Mouse (Mus musculus): ENCODE results near the gene St7.

St7 gene

GRCm38 (mm10) chr6:17828382-17828781 is 135.6 kb downstream of the St7 start:
- no peak for DNase-seq

- DNase-seq: no peak
These were observed 137.2 kb downstream of the St7 start for GRCm38 (mm10) chr6:17829981-17830380.

- DNase-seq: peak; percentile 67
These were observed 141.8 kb downstream of the St7 start for GRCm38 (mm10) chr6:17834493-17834892.

DNA sequence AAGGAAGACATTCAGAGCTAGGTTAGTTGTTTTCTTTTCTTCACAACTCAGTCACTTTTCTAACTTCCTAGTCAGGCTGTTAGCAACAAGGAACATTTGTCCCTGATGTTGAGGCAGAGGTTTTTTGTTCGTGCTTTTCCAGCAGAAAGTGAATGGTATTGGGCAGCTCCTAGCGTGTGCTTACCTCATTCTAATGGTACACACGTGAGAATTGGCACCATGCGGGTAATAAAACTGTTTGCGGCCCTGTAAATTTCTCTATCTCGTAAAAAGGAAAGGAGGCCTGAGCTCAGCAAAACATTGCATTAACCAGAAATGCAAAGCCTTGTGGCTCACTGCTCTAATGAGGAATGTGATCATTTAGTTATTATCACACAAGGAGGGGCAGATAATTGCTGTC is 143.0 kb downstream of the St7 start:
- DNase-seq: no peak

- no peak for DNase-seq
These were observed 144.9 kb downstream of the St7 start for GRCm38 (mm10) chr6:17837676-17838075.

DNA sequence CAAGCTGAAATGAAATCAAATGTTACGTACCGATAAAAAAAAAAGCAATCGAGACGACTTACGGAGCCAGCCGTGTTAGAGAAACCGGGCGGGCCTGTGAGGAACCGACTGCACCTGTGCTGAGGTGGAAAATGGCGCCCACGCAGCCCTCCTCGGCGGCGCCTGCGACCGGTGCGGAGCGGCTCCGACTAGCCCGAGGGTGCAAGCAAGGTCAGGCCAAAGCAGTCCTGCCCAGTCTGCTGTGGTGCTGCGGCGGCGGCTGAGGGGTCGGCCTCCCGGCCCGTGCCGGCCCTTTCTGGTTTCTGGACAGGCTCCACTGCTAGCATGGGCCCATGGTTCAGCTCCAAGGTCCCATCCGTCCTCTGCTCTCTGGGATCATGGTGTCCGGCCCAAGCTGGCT is 147.7 kb downstream of the St7 start:
- no peak for DNase-seq

GRCm38 (mm10) chr6:17842759-17843158 is 150.0 kb downstream of the St7 start:
- peak; percentile 44 for DNase-seq

DNA sequence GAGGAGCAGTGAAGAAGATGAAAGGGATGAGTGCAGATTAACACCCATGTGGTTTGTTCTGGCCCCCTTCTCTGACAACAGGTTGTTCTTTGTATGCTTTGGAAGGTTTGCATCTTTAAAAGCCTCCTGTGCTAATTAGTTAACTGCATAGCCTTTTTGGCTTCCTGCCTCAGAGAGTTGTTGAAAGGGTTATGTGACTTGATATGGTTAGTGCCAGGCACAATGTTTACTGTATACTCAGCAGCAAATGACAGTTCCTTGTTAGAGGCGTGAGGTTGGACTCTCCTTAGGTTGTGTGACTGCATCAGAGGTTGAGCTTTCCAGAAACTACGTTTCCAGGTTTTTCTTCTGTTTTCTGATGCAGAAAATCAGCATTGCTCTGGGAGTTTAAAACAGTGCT is 158.6 kb downstream of the St7 start:
- no peak for DNase-seq

DNA sequence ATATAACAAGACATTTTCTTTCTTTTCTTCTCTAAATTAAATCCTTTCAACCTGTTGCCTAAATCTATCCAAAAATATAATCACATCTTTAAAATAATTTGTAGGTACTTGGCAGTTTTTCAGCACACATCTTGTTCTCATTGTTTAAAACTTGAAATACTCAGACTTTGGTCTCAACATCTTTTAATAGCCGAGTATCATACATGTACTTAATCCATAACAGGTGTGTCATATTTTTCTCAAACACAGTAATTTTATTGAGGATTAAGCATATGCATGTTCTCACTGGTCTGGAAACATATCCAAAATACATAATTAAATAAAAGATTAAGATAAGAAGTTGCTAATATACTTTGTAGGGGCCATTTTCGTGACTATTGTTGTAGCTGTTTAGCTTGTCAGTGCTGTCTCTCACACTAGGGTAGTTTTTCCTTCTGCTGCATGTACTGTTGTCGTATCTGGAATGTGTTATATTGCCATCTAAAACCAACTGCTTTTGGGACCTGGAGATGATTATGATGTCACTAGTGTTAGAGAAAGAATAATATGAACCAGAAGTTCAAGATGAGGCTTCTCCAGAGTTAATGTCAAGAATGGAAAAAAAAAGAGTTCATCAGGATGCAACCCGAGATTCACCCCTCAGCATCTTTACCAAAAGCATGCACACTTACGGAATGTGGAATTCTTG is 161.0 kb downstream of the St7 start:
- no peak for DNase-seq

DNA sequence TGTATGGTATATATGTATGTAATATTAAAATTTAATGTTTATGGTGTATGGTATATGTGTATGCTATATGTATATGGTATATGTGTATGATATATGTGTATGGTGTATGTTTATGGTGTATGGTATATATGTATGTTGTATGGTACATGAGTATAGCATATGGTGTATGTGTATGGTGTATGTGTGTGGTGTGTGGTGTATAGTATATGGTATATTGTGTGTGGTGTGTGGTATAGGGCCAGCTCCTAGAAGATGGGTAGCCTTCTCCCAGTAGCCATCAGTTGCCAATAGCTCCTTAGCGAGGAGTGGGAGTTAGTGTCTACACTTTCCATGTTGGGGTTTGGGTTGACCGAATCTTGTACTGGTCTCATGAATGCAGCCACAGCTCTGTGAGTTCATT is 162.9 kb downstream of the St7 start:
- DNase-seq: no peak

DNA sequence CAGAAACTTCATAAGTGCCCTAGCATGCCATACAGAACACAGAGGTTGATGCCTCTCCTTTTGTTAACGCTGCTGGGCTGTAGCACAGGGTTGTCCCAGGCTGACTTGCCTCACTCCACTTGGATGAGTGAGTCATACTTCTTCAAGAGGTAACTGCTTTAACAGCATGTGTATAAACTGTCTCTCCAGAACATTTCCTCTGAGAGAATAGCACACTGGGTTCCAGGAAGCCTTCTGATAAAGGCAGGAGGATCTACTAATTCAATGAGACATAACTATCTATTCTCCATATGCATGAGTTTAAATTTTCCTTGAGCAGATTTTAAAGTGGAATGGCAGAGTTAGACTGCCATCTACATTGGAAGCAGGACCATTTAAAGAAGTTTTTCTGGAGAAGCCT is 166.8 kb downstream of the St7 start:
- DNase-seq: no peak

DNA sequence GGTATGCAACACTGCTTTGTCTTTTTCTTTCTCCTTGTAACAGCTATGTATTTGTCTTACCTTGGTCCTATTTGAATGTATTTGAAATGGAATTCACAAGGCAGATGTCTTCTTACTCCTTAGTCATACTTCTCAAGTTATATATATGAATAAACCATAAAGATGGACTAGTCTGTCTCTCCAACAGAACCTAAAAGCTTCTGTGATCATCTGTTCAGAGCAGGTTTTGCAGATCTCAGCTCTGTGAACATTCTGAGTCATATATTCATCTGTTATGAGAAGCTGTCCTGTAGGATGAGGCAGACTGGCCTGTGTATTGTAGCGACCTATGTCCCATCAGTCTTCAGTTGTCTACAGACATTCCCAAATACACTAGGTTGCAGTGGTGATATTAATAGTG is 167.7 kb downstream of the St7 start:
- DNase-seq: no peak

DNA sequence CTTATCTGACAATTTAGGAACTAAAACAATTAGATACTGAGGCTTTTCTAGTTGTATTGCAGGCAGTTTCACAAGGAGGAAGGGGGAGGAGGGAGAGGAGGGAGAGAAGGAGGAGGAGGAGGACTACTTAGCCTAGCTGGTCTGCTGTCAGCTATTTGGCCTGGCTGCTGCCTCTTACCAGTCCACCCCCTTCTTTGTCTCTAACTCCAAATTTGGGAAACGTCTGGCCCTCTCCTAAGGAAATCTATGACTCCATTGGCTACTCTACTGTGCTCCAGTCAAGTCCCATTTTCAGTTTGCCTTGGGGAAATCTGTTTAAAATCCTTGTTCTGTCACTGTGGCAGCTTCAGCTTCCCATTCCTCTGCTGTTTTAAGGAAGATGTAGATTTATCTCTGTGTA is 175.1 kb downstream of the St7 start:
- no peak for DNase-seq

- no peak for DNase-seq
These were observed 179.2 kb downstream of the St7 start for GRCm38 (mm10) chr6:17871831-17872372.

- no peak for DNase-seq
These were observed 182.9 kb downstream of the St7 start for GRCm38 (mm10) chr6:17875606-17876005.

DNA sequence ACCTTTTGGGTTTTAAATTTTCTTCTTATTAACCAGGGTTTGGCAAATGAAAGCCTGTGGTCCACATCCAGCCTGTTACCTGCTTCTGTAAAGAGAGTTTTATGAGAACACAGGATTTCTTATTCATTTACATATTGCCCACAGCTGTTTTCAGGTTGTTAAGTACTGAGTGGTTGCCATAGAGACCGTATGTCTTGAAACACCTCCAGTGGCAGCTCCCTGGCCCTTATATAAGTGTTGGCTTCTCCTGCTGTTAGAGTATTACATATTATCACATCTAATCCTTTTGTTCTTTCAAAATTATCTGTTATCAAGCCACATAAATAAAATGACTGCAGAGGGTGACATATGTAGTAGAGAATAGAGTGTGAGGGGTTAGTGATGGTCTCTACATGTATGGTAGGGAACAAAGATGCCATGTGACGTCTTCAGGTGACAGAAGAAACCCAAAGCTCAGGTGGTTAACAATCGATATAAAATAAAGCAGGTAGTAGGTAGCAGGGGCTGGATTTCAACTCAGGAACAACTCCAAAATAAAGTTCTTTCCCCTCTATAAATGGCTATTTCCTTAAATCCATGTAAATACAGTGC is 183.4 kb downstream of the St7 start:
- DNase-seq: no peak

DNA sequence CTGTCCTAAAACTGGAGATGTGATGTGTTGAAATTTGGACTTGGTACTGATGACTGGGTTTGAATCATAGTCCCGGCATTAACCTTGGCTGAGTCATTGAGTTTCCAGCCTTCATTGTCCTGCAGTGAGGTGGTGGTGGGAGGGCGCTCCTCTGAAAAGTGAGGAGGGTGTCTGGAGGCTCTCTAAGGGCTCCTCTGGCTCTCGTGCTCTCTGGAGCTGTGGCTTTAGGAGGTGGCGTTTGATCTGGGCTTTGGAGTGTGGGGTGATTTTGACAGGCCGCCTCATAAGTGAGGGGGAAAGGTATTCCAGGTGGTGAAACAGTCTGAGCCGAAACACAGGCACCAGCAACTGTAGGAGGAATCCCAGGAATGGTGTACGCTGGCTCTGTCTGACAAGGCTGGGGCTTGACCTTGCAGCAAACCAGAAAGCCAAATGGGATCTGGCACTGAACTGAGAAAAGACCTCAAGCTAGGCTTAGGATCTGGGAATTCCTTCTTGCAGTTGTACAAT is 184.0 kb downstream of the St7 start:
- DNase-seq: no peak

GRCm38 (mm10) chr6:17882943-17883342 is 190.2 kb downstream of the St7 start:
- no peak for DNase-seq

DNA sequence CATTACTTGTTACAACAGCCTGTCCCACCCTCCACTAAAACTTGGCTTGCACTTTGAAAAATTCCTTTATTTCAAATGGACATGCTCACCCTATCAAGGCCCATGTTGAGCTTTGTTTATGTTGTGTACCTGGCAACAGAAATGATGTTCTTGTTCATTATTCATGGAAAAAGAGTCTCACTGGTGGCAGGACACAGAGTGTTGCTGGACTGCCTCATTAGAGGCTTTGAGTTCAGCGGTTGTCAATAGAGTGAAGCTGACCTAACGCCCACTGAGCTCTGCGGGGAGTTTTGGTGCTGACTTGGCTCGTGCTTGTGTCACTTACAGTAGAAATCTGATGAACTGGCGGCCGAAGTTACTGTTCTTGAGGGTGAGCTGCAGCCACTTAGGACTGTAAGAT is 195.0 kb downstream of the St7 start:
- no peak for DNase-seq

DNA sequence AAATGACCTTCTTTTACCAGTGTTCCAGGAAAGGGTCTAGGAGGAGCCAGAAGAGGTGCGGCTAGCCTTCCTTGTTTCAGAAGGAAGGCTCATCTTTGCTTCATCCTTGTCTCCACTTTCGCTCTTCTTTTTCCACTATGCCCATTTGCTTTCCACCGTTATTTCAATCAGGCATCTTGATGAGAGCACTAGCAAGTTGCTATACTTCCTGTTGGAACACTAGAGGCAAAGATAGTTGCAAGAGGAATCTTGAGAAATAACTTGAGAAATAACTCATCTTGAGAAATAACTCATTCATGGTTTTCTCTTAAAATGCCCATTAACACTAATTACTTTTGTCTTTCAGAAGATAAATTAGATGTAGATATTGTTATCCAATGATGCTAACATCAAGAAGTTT is 202.8 kb downstream of the St7 start:
- no peak for DNase-seq

DNA sequence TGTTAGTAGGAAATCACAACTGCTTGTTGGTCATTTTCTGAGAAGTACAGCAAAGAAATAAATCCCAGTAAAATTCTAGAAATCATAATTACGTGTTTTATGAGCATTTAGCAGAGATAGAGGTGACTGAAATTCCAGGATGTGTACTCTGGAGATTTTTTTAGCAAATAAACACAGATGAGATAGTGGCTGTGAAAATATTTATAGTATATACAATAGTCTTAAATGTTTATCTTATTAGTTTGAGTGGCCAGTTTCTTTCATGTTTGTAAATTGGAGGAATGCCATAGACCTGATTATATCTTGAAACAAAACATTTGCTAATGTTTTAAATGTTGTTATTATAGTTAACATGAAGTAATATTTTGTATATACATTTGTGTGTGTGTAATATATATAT is 205.8 kb downstream of the St7 start:
- DNase-seq: no peak

DNA sequence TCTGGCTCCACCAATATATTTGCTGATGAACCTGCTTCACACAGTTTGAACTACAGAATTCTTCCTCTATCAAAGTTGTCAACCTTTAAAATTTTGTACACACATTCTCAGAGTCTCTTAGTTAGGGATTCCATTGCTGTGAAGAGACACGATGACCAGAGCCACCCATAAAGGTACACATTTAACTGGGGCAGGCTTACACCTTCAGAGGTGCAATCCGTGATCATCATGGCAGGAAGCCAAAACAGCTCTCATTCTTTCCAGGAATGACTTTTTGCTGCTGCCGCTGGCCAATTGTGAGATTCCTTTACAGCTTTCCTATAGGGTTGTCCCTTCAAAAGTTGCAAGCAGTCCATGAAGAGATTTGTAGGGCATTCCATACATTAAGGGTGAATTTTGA is 210.6 kb downstream of the St7 start:
- DNase-seq: no peak

- DNase-seq: no peak
These were observed 213.0 kb downstream of the St7 start for GRCm38 (mm10) chr6:17905776-17906175.

- no peak for DNase-seq
These were observed 213.6 kb downstream of the St7 start for GRCm38 (mm10) chr6:17906289-17906688.

- no peak for DNase-seq
These were observed 219.6 kb downstream of the St7 start for GRCm38 (mm10) chr6:17912312-17912711.
